Mouse (Mus musculus) cerebellum, adult (tissue): ENCODE data around the gene Lin7a.

Source experiments
- ATAC-seq: cut with Nextera tagmentation; 2 replicates; pipeline ENCODE4 v1.9.2; 2017; ENCODE audit warnings: mild to moderate bottlenecking, moderate library complexity, mixed read lengths; ENCODE audit not compliant: insufficient number of reproducible peaks, low FRiP score, low TSS enrichment

Lin7a gene

DNA sequence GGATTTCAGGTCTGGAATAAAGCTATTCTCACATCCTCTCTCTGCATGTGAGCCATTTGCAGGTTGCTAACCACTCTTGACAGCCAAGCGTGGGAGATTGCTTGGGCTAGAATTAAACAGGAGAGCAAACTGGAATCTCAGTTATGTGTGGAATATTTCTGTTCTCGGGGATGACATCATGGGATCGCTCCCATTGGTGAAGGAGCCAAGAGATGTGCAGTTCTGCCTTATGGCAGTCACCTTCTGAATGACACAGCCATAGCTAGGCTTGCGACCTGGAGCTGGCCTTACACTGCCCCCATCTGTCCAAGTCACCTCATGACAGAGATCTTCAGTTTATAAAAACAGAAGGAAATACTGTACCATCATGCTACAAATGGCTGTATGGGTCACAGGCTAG, 118.0 kb downstream of the Lin7a start:
- peak; percentile 100 for ATAC-seq

DNA sequence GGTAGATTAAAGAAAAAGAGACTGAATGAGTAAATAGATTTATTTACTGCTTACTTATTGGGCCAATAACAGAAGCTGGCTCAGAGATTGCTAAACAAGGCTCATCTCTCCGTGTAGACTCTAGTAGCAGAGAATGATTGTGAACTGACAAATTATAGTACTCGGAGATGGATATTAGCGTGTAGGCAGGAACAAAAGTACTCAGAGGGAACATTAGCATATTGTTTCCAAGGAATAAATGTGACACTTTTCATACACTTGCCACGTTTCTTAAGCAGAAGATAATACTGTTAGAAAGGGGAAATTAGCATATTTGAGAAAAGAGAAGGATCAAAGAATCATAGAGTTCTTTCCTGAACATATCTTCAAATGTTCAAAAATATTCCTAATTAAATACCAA, 133.9 kb downstream of the Lin7a start:
- ATAC-seq: no peak

DNA sequence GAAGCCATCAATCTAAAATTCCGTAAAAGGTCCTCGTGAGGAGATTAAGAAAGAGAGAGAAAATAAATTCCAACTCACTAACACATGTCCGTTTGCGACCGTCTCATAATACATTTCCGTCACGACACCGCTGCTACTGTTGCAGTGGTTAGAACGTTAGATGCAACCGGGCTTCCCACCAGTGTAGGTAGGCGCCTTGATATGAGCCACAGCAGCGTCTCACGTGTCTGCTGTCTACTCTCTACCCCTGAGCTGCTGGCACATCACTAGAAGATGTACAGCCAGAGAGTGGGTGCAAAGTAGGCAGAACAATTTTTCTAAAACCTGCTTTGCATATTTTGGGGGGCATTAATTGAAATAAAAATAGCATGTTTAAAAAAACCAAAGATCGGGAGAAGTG, 146.8 kb downstream of the Lin7a start:
- ATAC-seq: no peak

DNA sequence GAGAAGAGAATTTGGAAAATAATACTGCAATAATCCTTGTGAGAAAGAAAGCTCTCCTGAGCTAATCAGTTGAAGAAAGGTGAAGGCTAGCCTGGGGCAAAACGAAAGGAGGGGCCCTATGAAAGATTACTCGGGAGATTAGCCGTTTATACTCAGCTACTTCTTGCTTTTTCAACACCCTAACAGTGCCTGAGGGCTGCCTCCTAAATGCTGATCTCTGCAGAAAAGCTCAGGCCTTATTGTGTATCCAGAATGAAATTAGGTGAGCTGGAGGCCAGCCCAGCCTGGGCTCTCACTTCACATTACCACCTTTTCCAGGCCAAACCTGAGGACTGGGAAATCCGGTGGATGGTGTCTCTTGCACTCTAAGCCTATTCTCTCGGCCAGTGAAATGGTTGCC, 165.5 kb downstream of the Lin7a start:
- ATAC-seq: no peak

DNA sequence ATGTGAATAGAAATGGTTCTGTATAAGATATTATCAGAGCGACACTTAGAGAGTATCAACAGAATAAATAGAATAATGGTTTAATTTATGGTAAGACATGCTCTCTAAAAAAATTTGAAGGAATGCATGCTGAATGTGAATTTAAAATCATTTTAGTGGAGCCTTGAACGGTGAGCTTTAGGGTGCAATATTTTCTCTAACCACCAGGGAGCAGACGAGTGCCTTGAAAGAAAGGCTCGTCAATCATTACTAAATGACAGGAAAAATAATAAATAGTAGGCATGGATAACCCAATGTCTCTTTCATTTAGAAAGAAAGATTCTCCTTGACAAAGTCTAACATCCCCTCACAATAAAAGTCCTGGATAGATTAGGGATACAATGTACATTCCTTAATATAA, 171.3 kb downstream of the Lin7a start:
- no peak for ATAC-seq

DNA sequence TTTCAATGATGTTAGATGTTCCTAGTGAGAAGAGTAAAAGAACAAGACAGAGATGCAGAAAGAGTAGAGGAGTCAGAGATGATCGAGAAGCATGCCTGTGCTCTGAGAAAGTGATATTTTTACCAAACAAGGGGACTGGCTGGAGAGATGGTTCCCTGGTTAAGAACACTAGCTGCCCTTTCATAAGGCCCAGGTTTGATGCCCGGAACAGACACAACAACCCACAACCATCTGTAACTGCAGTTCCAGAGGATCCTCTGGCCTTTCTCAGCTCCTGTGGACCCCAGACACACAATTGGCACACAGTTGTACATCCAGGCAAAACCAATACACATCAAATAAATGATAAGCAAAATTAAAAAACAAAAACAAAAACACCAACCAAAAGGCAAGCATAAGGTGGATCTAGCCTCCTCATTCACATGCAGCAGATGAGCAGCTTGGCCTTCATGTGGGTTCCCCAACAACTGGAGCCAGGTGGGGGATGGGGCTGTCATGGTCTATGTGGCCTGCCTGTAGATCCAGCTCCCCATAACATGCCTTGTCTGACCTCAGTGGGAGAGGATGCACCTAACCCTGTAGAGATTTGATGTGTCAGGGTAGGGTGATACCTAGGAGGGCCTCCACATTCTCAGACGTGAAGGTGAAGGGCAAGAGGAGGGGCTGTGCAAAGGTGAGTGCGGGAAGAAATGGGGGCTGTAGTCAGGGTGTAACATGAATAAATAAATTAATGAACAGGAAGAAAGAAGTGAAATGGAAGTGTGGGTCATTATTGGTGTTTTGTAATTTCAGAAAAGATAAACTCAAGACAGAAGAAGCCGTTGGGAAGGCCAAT, 178.2 kb downstream of the Lin7a start:
- ATAC-seq: no peak

DNA sequence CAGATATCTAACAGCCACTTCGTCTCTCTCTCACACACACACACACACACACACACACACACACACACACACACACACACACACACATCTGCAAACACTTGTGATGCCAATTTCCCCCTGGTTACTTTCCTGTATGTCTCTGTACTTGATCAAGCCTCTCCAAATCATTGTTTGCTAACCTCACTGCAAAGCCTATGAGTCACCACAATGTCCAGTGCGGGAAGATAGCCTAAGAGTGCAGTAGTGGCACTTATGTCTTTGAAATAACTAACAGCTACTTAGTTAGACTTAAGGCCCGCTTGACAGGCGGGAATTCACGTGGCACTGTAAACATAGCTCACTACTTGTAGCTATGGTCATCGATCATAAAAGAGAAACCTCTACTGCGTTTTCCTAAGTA, 196.3 kb downstream of the Lin7a start:
- ATAC-seq: no peak
